Mouse (Mus musculus) kidney, adult 2 months (tissue): ENCODE results near the gene Arrb2. TPM values are rescaled to one million over a fixed set of nuclear protein-coding genes. Genes with fewer than 3 reads are reported as not detected.
"Not testable (repeated sequence)": the region's sequence is repeated elsewhere in the genome, so short reads cannot be mapped to it uniquely, and the experiment has no call there.

Source experiments
- DNase-seq: peaks from one replicate; pipeline ENCODE4 v3.0.0; 2021
- H3K27ac ChIP-seq: fragments of 200-500 bp; 2 replicates; pipeline ENCODE4 v1.5.1; 2012; ENCODE audit warnings: low read depth, low read length, control low read depth, inconsistent platforms; ENCODE audit not compliant: insufficient read depth
- H3K27me3 ChIP-seq: fragments of 200-500 bp; replicated peaks from 2 replicates; pipeline ENCODE4 v1.6.1; 2012; ENCODE audit warnings: mild to moderate bottlenecking, moderate library complexity, low read length, inconsistent platforms; ENCODE audit not compliant: control insufficient read depth, insufficient read depth
- H3K36me3 ChIP-seq: fragments of 200-500 bp; 2 replicates; pipeline ENCODE4 v1.6.1; 2012; ENCODE audit warnings: mild to moderate bottlenecking, moderate library complexity, low read length, inconsistent platforms; ENCODE audit not compliant: control insufficient read depth, insufficient read depth
- H3K4me1 ChIP-seq: fragments of 200-500 bp; 2 replicates; pipeline ENCODE4 v1.6.1; 2011; ENCODE audit warnings: low read length; ENCODE audit not compliant: control insufficient read depth, insufficient read depth
- H3K4me3 ChIP-seq: fragments of 200-500 bp; 2 replicates; pipeline ENCODE4 v1.5.1; 2011; ENCODE audit warnings: mild to moderate bottlenecking, low read depth, low read length, control low read depth; ENCODE audit not compliant: insufficient read depth
- CTCF ChIP-seq: fragments of 200-500 bp; conservative IDR thresholded peaks from 2 replicates; pipeline ENCODE4 v1.5.1; 2011; ENCODE audit warnings: low read depth, mild to moderate bottlenecking, control low read depth, low read length, moderate library complexity, mixed read lengths; ENCODE audit not compliant: insufficient read depth, insufficient read length
- POLR2A ChIP-seq: fragments of 200-500 bp; IDR thresholded peaks from one replicate; pipeline ENCODE4 v1.6.1; 2011; ENCODE audit warnings: low read depth, low read length, control low read depth
- WGBS: fragments of 180-500 bp; shearing (Covaris S2); methylation state at CpG from one replicate; pipeline ENCODE4 v1.1.7; 2018; 5-methylcytosine and 5-hydroxymethylcytosine counted together
- polyA plus RNA-seq: library from polyadenylated mRNA; depleted of rRNA; stranded (reverse); fragments of >200 nt; gene quantifications from 2 replicates; pipeline ENCODE4 v1.2.3, GENCODE M21; 2012; rRNA removed

Arrb2 gene
- polyA plus RNA-seq, 1 experiment: 33.7 TPM

- Histone ChIP-seq H3K27ac (no peak overlapping the region), H3K4me1 (peaks cover 19% of the 10 kb centered on the region; the same call in 1 of the 2 replicates), H3K4me3 (no peak overlapping the region), H3K27me3 (no peaks in the 10 kb centered on the region), H3K36me3 (no peaks in the 10 kb centered on the region)
- no peak for DNase-seq
- 90% methylated on average over 3 of the region's 3 CpGs for WGBS
- no peak for TF ChIP-seq CTCF
- TF ChIP-seq POLR2A: no peak
Observed at GRCm38 (mm10) chr11:70469764-70470163, 37.3 kb downstream of the Arrb2 start.

- Histone ChIP-seq H3K36me3 (no peaks in the 10 kb centered on the region), H3K4me3 (no peak overlapping the region), H3K4me1 (peaks cover 18% of the 10 kb centered on the region), H3K27me3 (no peaks in the 10 kb centered on the region), H3K27ac (peak overlapping the region; percentile 85)
- peak; percentile 83 for DNase-seq
- no peak for TF ChIP-seq POLR2A
- no peak for TF ChIP-seq CTCF
Observed at GRCm38 (mm10) chr11:70472716-70473115, 40.3 kb downstream of the Arrb2 start.

DNA sequence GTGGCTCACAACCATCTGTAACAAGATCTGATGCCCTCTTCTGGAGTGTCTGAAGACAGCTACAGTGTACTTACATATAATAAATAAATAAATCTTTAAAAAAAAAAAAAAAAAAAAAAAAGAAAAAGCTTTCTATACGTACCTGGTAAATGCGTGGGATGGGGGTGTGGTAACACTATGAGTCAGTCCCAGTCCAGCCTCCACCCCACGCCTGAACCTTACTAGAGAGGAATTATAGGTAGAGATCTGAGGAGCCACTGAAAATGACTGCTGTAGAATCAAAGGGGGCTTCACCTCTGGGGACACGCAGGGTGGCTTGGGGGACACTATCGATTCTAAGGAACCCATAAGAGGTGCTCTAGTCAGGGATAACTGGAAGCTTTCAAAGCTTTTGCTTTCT lies 40.9 kb downstream of the Arrb2 start:
- not testable (repeated sequence) for H3K36me3 ChIP-seq, H3K27me3 ChIP-seq, H3K4me3 ChIP-seq, DNase-seq
- Histone ChIP-seq H3K4me1 (peaks cover 18% of the 10 kb centered on the region), H3K27ac (peak overlapping the region; percentile 85)
- 78% methylated on average over 5 of the region's 5 CpGs for WGBS

- H3K27ac ChIP-seq: peak overlapping the region; percentile 100
- H3K27me3 ChIP-seq: no peaks in the 10 kb centered on the region
- TF ChIP-seq POLR2A (no peak), CTCF (no peak)
- peak; percentile 89 for DNase-seq
- WGBS: 34% methylated on average over 12 of the region's 12 CpGs
- no peak overlapping the region for H3K4me3 ChIP-seq
- no peaks in the 10 kb centered on the region for H3K36me3 ChIP-seq
- peaks cover 18% of the 10 kb centered on the region for H3K4me1 ChIP-seq
Observed at GRCm38 (mm10) chr11:70474872-70475534, 42.6 kb downstream of the Arrb2 start.

DNA sequence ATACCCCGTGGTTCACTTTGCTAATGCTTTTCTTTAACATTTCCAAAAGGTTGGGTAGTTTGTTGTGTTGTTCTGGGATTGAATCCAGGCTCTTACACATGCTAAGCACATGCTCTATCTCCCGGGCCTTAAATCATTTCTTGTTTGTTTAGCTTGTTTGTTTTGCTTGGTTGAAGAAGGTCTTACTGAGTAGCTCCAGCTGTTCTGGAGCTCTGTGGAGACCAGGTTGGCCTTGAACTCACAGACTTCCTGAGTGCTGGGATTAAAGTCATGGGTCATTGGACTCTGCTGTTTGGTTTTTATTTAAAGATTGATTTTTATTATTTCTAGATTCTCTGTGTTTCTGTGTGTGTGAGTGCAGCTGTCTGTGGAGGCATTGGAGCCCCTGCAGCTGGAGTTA lies 53.1 kb downstream of the Arrb2 start:
- 59% methylated on average over 2 of the region's 2 CpGs for WGBS
- Histone ChIP-seq H3K27ac (no peak overlapping the region), H3K4me3 (no peak overlapping the region), H3K4me1 (0 out of 2 replicates have a peak, but pooled peaks cover 1% of the 10 kb centered on the region), H3K27me3 (no peaks in the 10 kb centered on the region), H3K36me3 (no peaks in the 10 kb centered on the region)
- peak; percentile 51 for DNase-seq
- no peak for TF ChIP-seq POLR2A
- no peak for TF ChIP-seq CTCF

GRCm38 (mm10) chr11:70487816-70488215 lies 55.4 kb downstream of the Arrb2 start:
- no peak for DNase-seq
- Histone ChIP-seq H3K36me3 (no peaks in the 10 kb centered on the region), H3K27ac (no peak overlapping the region), H3K4me3 (no peak overlapping the region), H3K27me3 (no peaks in the 10 kb centered on the region), H3K4me1 (no peaks in the 10 kb centered on the region)
- TF ChIP-seq CTCF (no peak), POLR2A (no peak)
- WGBS: 63% methylated on average over 4 of the region's 4 CpGs

DNA sequence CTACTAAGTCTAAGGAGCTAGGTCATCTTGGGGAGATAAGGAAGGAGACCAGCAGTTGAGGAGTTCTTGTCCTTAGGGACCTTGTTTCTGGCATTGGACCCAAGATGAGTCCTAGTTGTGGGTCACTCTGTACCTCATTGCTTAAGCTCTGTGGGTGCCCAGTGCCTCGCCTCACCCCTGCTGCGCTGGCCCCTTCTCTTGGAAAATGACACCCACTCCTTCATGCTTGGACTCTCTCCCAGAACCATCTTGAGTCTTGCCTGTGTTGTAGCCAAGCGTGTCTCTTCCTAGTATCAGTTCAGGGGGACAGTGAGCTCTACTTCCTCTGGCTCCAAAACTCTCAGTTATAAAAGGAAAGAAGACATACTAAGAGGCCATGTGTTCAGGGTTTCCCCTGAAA lies 56.7 kb downstream of the Arrb2 start:
- TF ChIP-seq CTCF (no peak), POLR2A (no peak)
- peak overlapping the region; percentile 55; the same call in 1 of the 2 replicates for H3K27ac ChIP-seq
- 86% methylated on average over 3 of the region's 3 CpGs for WGBS
- H3K4me3 ChIP-seq: no peak overlapping the region
- DNase-seq: no peak
- no peaks in the 10 kb centered on the region for H3K27me3 ChIP-seq
- H3K4me1 ChIP-seq: no peaks in the 10 kb centered on the region
- no peaks in the 10 kb centered on the region for H3K36me3 ChIP-seq

GRCm38 (mm10) chr11:70489684-70490083 lies 57.2 kb downstream of the Arrb2 start:
- no peak for TF ChIP-seq CTCF
- no peak for TF ChIP-seq POLR2A
- Histone ChIP-seq H3K27me3 (no peaks in the 10 kb centered on the region), H3K27ac (peak overlapping the region; percentile 55; the same call in 1 of the 2 replicates), H3K4me1 (no peaks in the 10 kb centered on the region), H3K4me3 (no peak overlapping the region), H3K36me3 (no peaks in the 10 kb centered on the region)
- DNase-seq: no peak
- 78% methylated on average over 6 of the region's 6 CpGs for WGBS

Other genes starting within 250 kb of the Arrb2 start
- 36.4 and 56.5 TPM in 2 replicates for gene Slc16a11, start 219.9 kb upstream of the Arrb2 start, polyA plus RNA-seq
- gene Slc16a13, start 211.6 kb upstream of the Arrb2 start, polyA plus RNA-seq: 44.0 and 48.8 TPM in 2 replicates
- 7.9 and 8.8 TPM in 2 replicates for gene Bcl6b, start 202.8 kb upstream of the Arrb2 start, polyA plus RNA-seq
- 73.6 and 78.9 TPM in 2 replicates for gene 0610010K14Rik, start 194.7 kb upstream of the Arrb2 start, polyA plus RNA-seq
- 13.9 and 15.8 TPM in 2 replicates for gene Gm21988, start 192.8 kb upstream of the Arrb2 start, polyA plus RNA-seq
- 457 and 485 TPM in 2 replicates for gene Rnasek, start 192.8 kb upstream of the Arrb2 start, polyA plus RNA-seq
- gene Alox12, start 177.3 kb upstream of the Arrb2 start, polyA plus RNA-seq: 5.8 and 6.0 TPM in 2 replicates
- 0.07 TPM in 1 of 2 replicates, not detected in the other for gene Alox12e, start 110.0 kb upstream of the Arrb2 start, polyA plus RNA-seq
- 0.16 and 0.72 TPM in 2 replicates for gene Alox15, start 80.6 kb upstream of the Arrb2 start, polyA plus RNA-seq
- gene Pelp1, start 22.6 kb upstream of the Arrb2 start, polyA plus RNA-seq: 12.4 and 12.9 TPM in 2 replicates
- 27.0 and 27.9 TPM in 2 replicates for gene Med11, start 19.3 kb downstream of the Arrb2 start, polyA plus RNA-seq
- 11.6 and 12.4 TPM in 2 replicates for gene Zmynd15, start 26.8 kb downstream of the Arrb2 start, polyA plus RNA-seq
- 99.3 and 103 TPM in 2 replicates for gene Cxcl16, start 27.3 kb downstream of the Arrb2 start, polyA plus RNA-seq
- 0.31 TPM in 1 of 2 replicates, not detected in the other for gene Tm4sf5, start 72.6 kb downstream of the Arrb2 start, polyA plus RNA-seq
- 0.15 TPM in 1 of 2 replicates, not detected in the other for gene Vmo1, start 82.0 kb downstream of the Arrb2 start, polyA plus RNA-seq
- 2.8 and 3.3 TPM in 2 replicates for gene Gltpd2, start 86.6 kb downstream of the Arrb2 start, polyA plus RNA-seq
- 335 and 398 TPM in 2 replicates for gene Psmb6, start 92.7 kb downstream of the Arrb2 start, polyA plus RNA-seq
- not detected in 2 replicates for gene Gm40193, start 100.3 kb downstream of the Arrb2 start, polyA plus RNA-seq
- gene Pld2, start 107.4 kb downstream of the Arrb2 start, polyA plus RNA-seq: 16.6 and 18.0 TPM in 2 replicates
- 73.1 and 91.8 TPM in 2 replicates for gene Mink1, start 130.2 kb downstream of the Arrb2 start, polyA plus RNA-seq
- 0.29 TPM in 1 of 2 replicates, not detected in the other for gene 4930544D05Rik, start 183.2 kb downstream of the Arrb2 start, polyA plus RNA-seq
- gene Chrne, start 186.6 kb downstream of the Arrb2 start, polyA plus RNA-seq: 0.86 and 1.0 TPM in 2 replicates
- gene Gp1ba, start 206.5 kb downstream of the Arrb2 start, polyA plus RNA-seq: 0.03 TPM in 1 of 2 replicates, not detected in the other
- 118 and 123 TPM in 2 replicates for gene Rnf167, start 214.6 kb downstream of the Arrb2 start, polyA plus RNA-seq
- 281 and 284 TPM in 2 replicates for gene Slc25a11, start 214.8 kb downstream of the Arrb2 start, polyA plus RNA-seq
- 686 and 750 TPM in 2 replicates for gene Pfn1, start 222.0 kb downstream of the Arrb2 start, polyA plus RNA-seq
- 9.2 and 30.9 TPM in 2 replicates for gene Eno3, start 224.6 kb downstream of the Arrb2 start, polyA plus RNA-seq
- gene Spag7, start 236.8 kb downstream of the Arrb2 start, polyA plus RNA-seq: 44.6 and 59.8 TPM in 2 replicates